Mouse (Mus musculus) MEL (cell line): ENCODE data around the gene Prss38. TPM values are rescaled to one million over a fixed set of nuclear protein-coding genes. Genes with fewer than 3 reads are reported as not detected.

Experiments
- DNase-seq: peaks from one replicate; pipeline ENCODE4 v3.0.0; 2011; ENCODE audit warnings: low read depth, low spot score
- H3K27ac ChIP-seq: 2 replicates; pipeline ENCODE4 v1.5.1; 2012; ENCODE audit warnings: low read depth, mild to moderate bottlenecking, control low read depth, low read length, moderate library complexity; ENCODE audit not compliant: control insufficient read depth
- H3K27me3 ChIP-seq, 2 experiments: fragments of 150-350 bp in 1 of 2; sonication (generic) in 1 of 2; 2 replicates each; pipeline ENCODE4 v1.6.1; 2012; ENCODE audit warnings: low read length in 2 of 2, mild to moderate bottlenecking in 2 of 2, improper control_type of control experiment in 1 of 2, moderate library complexity in 1 of 2; ENCODE audit not compliant: insufficient read depth in 2 of 2, control insufficient read depth in 1 of 2
- H3K36me3 ChIP-seq, 2 experiments: 2 replicates each; pipeline ENCODE4 v1.6.1; 2012 to 2014; ENCODE audit warnings: low read length in 2 of 2, improper control_type of control experiment in 1 of 2, inconsistent platforms in 1 of 2, mild to moderate bottlenecking in 1 of 2; ENCODE audit not compliant: insufficient read depth in 2 of 2, control insufficient read depth in 1 of 2
- H3K4me1 ChIP-seq, 2 experiments: fragments of 150-350 bp in 1 of 2; sonication (generic) in 1 of 2; 2 replicates each; pipeline ENCODE4 v1.6.1; 2012; ENCODE audit warnings: low read length in 2 of 2, improper control_type of control experiment in 1 of 2, mild to moderate bottlenecking in 1 of 2; ENCODE audit not compliant: insufficient read depth in 2 of 2, control insufficient read depth in 1 of 2
- H3K4me3 ChIP-seq, 2 experiments: fragments of 150-350 bp in 1 of 2; sonication (generic) in 1 of 2; 2 replicates each; pipeline ENCODE4 v1.5.1; 2012; ENCODE audit warnings: low read depth in 2 of 2, low read length in 2 of 2, mild to moderate bottlenecking in 2 of 2, moderate library complexity in 2 of 2, control low read depth in 1 of 2, improper control_type of control experiment in 1 of 2; ENCODE audit not compliant: control insufficient read depth in 1 of 2, insufficient read depth in 1 of 2
- H3K79me2 ChIP-seq: 2 replicates; pipeline ENCODE4 v1.6.1; 2012; ENCODE audit warnings: mild to moderate bottlenecking, low read length, moderate library complexity; ENCODE audit not compliant: control insufficient read depth, poor library complexity, insufficient read depth
- H3K9ac ChIP-seq: 2 replicates; pipeline ENCODE4 v1.6.1; 2012; ENCODE audit warnings: low read depth, mild to moderate bottlenecking, control low read depth, low read length, moderate library complexity; ENCODE audit not compliant: control insufficient read depth, poor library complexity, severe bottlenecking
- H3K9me3 ChIP-seq: fragments of 150-350 bp; sonication (generic); replicated peaks from 2 replicates; pipeline ENCODE4 v1.6.1; 2012; ENCODE audit warnings: mild to moderate bottlenecking, low read length, improper control_type of control experiment, moderate library complexity; ENCODE audit not compliant: insufficient read depth
- CHD1 ChIP-seq: IDR thresholded peaks from 2 replicates; pipeline ENCODE4 v1.6.1; 2012; ENCODE audit warnings: low read depth, mild to moderate bottlenecking, inconsistent platforms, low read length, improper control_type of control experiment
- E2F4 ChIP-seq: IDR thresholded peaks from 2 replicates; pipeline ENCODE4 v1.6.1; 2011; ENCODE audit warnings: low read depth, low read length, improper control_type of control experiment, borderline replicate concordance
- ELF1 ChIP-seq: IDR thresholded peaks from 2 replicates; pipeline ENCODE4 v1.6.1; 2014; ENCODE audit warnings: low read depth, mild to moderate bottlenecking, inconsistent platforms, low read length, improper control_type of control experiment, moderate library complexity
- GATA1 ChIP-seq: IDR thresholded peaks from 2 replicates; pipeline ENCODE4 v1.6.1; 2011; ENCODE audit warnings: low read depth, low read length, improper control_type of control experiment
- JUND ChIP-seq: IDR thresholded peaks from 2 replicates; pipeline ENCODE4 v1.6.1; 2011; ENCODE audit warnings: low read depth, mild to moderate bottlenecking, improper control_type of control experiment, low read length
- MAZ ChIP-seq: IDR thresholded peaks from 2 replicates; pipeline ENCODE4 v1.6.1; 2012; ENCODE audit warnings: low read depth, mild to moderate bottlenecking, inconsistent platforms, low read length, improper control_type of control experiment
- MXI1 ChIP-seq: IDR thresholded peaks from 2 replicates; pipeline ENCODE4 v1.6.1; 2011; ENCODE audit warnings: mild to moderate bottlenecking, low read depth, low read length, improper control_type of control experiment
- NELFE ChIP-seq: IDR thresholded peaks from 2 replicates; pipeline ENCODE4 v1.6.1; 2011; ENCODE audit warnings: low read depth, low read length, improper control_type of control experiment
- NRF1 ChIP-seq: IDR thresholded peaks from 2 replicates; pipeline ENCODE4 v1.6.1; 2014; ENCODE audit warnings: low read depth, mild to moderate bottlenecking, inconsistent platforms, low read length, improper control_type of control experiment, moderate library complexity; ENCODE audit not compliant: poor library complexity, insufficient read depth, severe bottlenecking
- TAL1 ChIP-seq: IDR thresholded peaks from 2 replicates; pipeline ENCODE4 v1.6.1; 2012; ENCODE audit warnings: mild to moderate bottlenecking, inconsistent platforms, low read length, moderate library complexity, mixed read lengths
- TBP ChIP-seq: IDR thresholded peaks from 2 replicates; pipeline ENCODE4 v1.8.0; 2011; ENCODE audit warnings: low read depth, low read length, improper control_type of control experiment
- UBTF ChIP-seq: IDR thresholded peaks from 2 replicates; pipeline ENCODE4 v1.6.1; 2012; ENCODE audit warnings: low read depth, mild to moderate bottlenecking, inconsistent platforms, low read length, improper control_type of control experiment, moderate library complexity, borderline replicate concordance; ENCODE audit not compliant: insufficient read depth
- USF2 ChIP-seq, 2 experiments: IDR thresholded peaks; 2 replicates each; pipeline ENCODE4 v1.6.1; 2011 to 2012; ENCODE audit warnings: improper control_type of control experiment in 2 of 2, low read length in 2 of 2, borderline replicate concordance in 1 of 2, inconsistent platforms in 1 of 2, low read depth in 1 of 2, mild to moderate bottlenecking in 1 of 2; ENCODE audit not compliant: insufficient read depth in 1 of 2
- ZC3H11A ChIP-seq: IDR thresholded peaks from 2 replicates; pipeline ENCODE4 v1.6.1; 2012; ENCODE audit warnings: low read depth, mild to moderate bottlenecking, inconsistent platforms, low read length, improper control_type of control experiment
- ZKSCAN1 ChIP-seq: IDR thresholded peaks from 2 replicates; pipeline ENCODE4 v1.6.1; 2012; ENCODE audit warnings: low read depth, mild to moderate bottlenecking, inconsistent platforms, low read length, improper control_type of control experiment, moderate library complexity
- ZNF384 ChIP-seq: IDR thresholded peaks from 2 replicates; pipeline ENCODE4 v1.6.1; 2012; ENCODE audit warnings: low read depth, mild to moderate bottlenecking, inconsistent platforms, low read length, improper control_type of control experiment
- polyA plus RNA-seq, 2 experiments: library from polyadenylated mRNA; stranded (reverse) in 1 of 2; unstranded in 1 of 2; fragments of >175 nt in 1 of 2; fragments of >200 nt in 1 of 2; gene quantifications; 2 replicates each; pipeline versions ENCODE4 v1.2.1 to v1.2.4; 2012; ENCODE audit warnings: low replicate concordance in 2 of 2, low read depth in 1 of 2; ENCODE audit not compliant: insufficient read length in 2 of 2, insufficient read depth in 1 of 2, missing spikeins in 1 of 2
- total RNA-seq: library from RNA; depleted of rRNA; stranded (reverse); fragments of 300-350 nt; gene quantifications from 2 replicates; pipeline ENCODE4 v1.2.3, GENCODE M21; 2012

Prss38 gene
- total and polyA plus RNA-seq, 3 experiments: not detected

DNA sequence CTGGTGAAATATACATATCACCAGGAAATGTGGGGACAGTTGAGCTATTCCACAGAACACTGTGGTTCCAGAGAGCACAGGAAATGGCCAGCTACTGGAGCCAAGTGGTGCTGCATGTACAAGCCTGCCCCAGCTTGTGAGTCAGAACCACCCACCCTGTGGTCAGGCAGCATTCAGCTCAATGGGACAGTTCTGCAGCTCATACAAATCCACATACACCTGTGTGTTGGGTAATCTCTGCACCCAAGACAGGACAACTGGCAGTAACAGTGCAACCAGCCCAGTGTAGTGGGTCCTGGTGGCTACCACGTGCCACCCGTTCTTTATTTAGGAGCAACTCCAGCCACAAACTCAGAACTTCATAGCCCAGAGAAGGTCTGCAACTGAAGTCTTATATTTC lies 46.5 kb upstream of the Prss38 start:
- H3K27me3 ChIP-seq: no peaks in the 10 kb centered on the region
- peaks cover 0 to 10% of the 10 kb centered on the region in 2 experiments; a peak in 2 of 4 replicates for H3K36me3 ChIP-seq
- H3K9ac ChIP-seq: no peak overlapping the region
- H3K4me3 ChIP-seq: no peak overlapping the region
- no peaks in the 10 kb centered on the region for H3K79me2 ChIP-seq
- H3K27ac ChIP-seq: no peak overlapping the region
- TF ChIP-seq CHD1 (no peak), TBP (no peak), UBTF (no peak), ZC3H11A (no peak), E2F4 (no peak), NRF1 (no peak), NELFE (no peak), ZNF384 (no peak), MXI1 (no peak), MAZ (no peak), USF2 (IDR thresholded peaks at IDR 0.05; ENCODE audit: borderline replicate concordance in 1 of 2, insufficient read depth in 1 of 2, low read depth in 1 of 2, low read length in 2 of 2) (no peak), GATA1 (no peak), ELF1 (no peak)
- H3K4me1 ChIP-seq: peaks cover 3 to 4% of the 10 kb centered on the region in 2 experiments; a peak in 2 of 4 replicates
- DNase-seq: no peak
- no peaks in the 10 kb centered on the region for H3K9me3 ChIP-seq

- no peaks in the 10 kb centered on the region for H3K27me3 ChIP-seq
- H3K36me3 ChIP-seq: peaks cover 0 to 10% of the 10 kb centered on the region in 2 experiments; a peak in 2 of 4 replicates
- no peak overlapping the region for H3K27ac ChIP-seq
- H3K4me3 ChIP-seq: no peak overlapping the region
- H3K4me1 ChIP-seq: peaks cover 3 to 4% of the 10 kb centered on the region in 2 experiments; a peak in 2 of 4 replicates
- H3K9me3 ChIP-seq: no peaks in the 10 kb centered on the region
- no peaks in the 10 kb centered on the region for H3K79me2 ChIP-seq
- DNase-seq: no peak
- TF ChIP-seq TAL1 (no peak), ZKSCAN1 (no peak), JUND (no peak)
- no peak overlapping the region for H3K9ac ChIP-seq
Observed at GRCm38 (mm10) chr11:59421436-59421835, 46.0 kb upstream of the Prss38 start.
